Mouse (Mus musculus) midbrain, embryonic 16.5 days (tissue): Measurements from ENCODE around the gene Osm. TPM values are rescaled to one million over a fixed set of nuclear protein-coding genes. Genes with fewer than 3 reads are reported as not detected.

Experiments
- ATAC-seq: fragments of 200-750 bp; cut with Nextera tagmentation; 2 replicates; pipeline ENCODE4 v1.8.0; 2017; ENCODE audit warnings: moderate TSS enrichment
- H3K27ac ChIP-seq: fragments of 300-500 bp; sonication (generic); 2 replicates; pipeline ENCODE4 v1.5.1; 2014; ENCODE audit warnings: mild to moderate bottlenecking, low read length, mixed read lengths
- H3K27me3 ChIP-seq: fragments of 300-500 bp; sonication (generic); 2 replicates; pipeline ENCODE4 v1.6.1; 2014; ENCODE audit warnings: low read depth, low read length, mixed read lengths; ENCODE audit not compliant: control insufficient read depth, insufficient read depth
- H3K36me3 ChIP-seq: fragments of 300-500 bp; sonication (generic); 2 replicates; pipeline ENCODE4 v1.6.1; 2014; ENCODE audit warnings: mild to moderate bottlenecking, low read length, moderate library complexity, mixed read lengths; ENCODE audit not compliant: control insufficient read depth, insufficient read depth
- H3K4me1 ChIP-seq: fragments of 300-500 bp; sonication (generic); 2 replicates; pipeline ENCODE4 v1.6.1; 2014; ENCODE audit warnings: mild to moderate bottlenecking, low read length, mixed read lengths; ENCODE audit not compliant: control insufficient read depth, insufficient read depth
- H3K4me2 ChIP-seq: fragments of 300-500 bp; sonication (generic); 2 replicates; pipeline ENCODE4 v1.6.1; 2014; ENCODE audit warnings: mild to moderate bottlenecking, low read length, mixed read lengths
- H3K4me3 ChIP-seq: fragments of 300-500 bp; sonication (generic); 2 replicates; pipeline ENCODE4 v1.5.1; 2014; ENCODE audit warnings: low read depth, mild to moderate bottlenecking, low read length, moderate library complexity, mixed read lengths
- H3K9ac ChIP-seq: fragments of 300-500 bp; sonication (generic); 2 replicates; pipeline ENCODE4 v1.6.1; 2014; ENCODE audit warnings: low read depth, low read length, mixed read lengths
- H3K9me3 ChIP-seq: fragments of 300-500 bp; sonication (generic); replicated peaks from 2 replicates; pipeline ENCODE4 v1.6.1; 2014; ENCODE audit warnings: mild to moderate bottlenecking, low read length, mixed read lengths; ENCODE audit not compliant: control insufficient read depth, poor library complexity, severe bottlenecking
- WGBS: fragments of 180-500 bp; shearing (Covaris S2); extraction: QIAGEN DNeasy Blood & Tissue Kit; methylation state at CpG from one replicate; pipeline ENCODE4 v1.1.7; 2014; 5-methylcytosine and 5-hydroxymethylcytosine counted together
- polyA plus RNA-seq: library from polyadenylated mRNA; unstranded; fragments of >200 nt; fragmentation: Nextera tagmentation; extraction: Ambion mirVana; gene quantifications from 2 replicates; pipeline ENCODE4 v1.2.1, GENCODE M21; 2015

Gene Osm
- polyA plus RNA-seq, 1 experiment from 2014 or later, result 0.08 TPM

DNA sequence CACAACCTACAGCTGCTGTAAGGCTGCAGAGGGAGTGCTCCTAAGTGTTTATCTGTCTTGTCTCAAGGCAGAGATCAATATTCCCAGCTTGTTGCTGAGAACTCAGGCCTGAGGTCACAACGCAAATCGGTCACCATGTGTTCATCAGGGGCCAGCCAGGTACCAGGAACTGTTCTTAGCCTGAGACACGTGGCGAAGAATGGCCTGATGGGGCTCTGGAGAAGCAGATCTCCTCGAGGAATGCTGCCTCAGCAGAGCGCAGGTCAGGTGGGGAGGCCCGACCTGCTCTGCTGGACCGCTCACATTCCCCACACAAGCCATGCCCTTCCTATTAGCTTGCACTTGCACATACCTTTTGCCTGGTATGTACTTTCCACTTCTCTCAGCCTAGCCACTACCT, 39.6 kb upstream of the Osm start:
- Histone ChIP-seq H3K4me2 (no peak overlapping the region), H3K9me3 (no peaks in the 10 kb centered on the region)
- 80% methylated on average over 8 of the region's 8 CpGs for WGBS

DNA sequence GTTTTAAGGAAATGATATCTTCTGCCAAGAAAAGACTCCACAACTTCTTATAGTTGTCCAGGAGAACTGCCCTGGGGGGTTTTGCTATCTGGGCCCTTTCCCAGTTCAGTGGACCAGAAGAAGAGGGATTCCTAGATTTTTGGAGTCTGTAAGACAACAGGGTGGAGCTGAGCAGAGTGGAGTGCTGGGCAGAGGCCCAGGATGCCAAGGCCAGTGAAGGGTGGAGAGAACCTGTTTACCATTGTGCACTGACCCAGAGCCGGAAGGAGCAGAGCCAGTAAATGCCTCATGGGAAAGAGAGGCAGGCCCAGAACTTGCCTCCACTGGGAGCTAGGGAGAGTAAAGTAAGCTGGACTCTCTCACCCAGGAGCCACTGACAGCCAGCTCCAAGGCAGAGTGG, 38.5 kb upstream of the Osm start:
- no peak for ATAC-seq
- H3K4me3 ChIP-seq, result no peak overlapping the region
- 61% methylated on average over 1 of the region's 1 CpGs for WGBS
- no peaks in the 10 kb centered on the region for H3K27me3 ChIP-seq
- no peak overlapping the region for H3K4me2 ChIP-seq
- H3K9me3 ChIP-seq, result no peaks in the 10 kb centered on the region
- H3K9ac ChIP-seq, result no peak overlapping the region
- peaks cover 2% of the 10 kb centered on the region; the same call in 1 of the 2 replicates for H3K4me1 ChIP-seq
- H3K36me3 ChIP-seq, result no peaks in the 10 kb centered on the region
- no peak overlapping the region for H3K27ac ChIP-seq

More for the DNA sequence above, 39.6 kb upstream of the Osm start:
- H3K4me1 ChIP-seq, result peaks cover 4% of the 10 kb centered on the region; the same call in 1 of the 2 replicates
- no peak for ATAC-seq
- no peak overlapping the region for H3K9ac ChIP-seq
- H3K27ac ChIP-seq, result no peak overlapping the region
- no peaks in the 10 kb centered on the region for H3K36me3 ChIP-seq
- H3K27me3 ChIP-seq, result no peaks in the 10 kb centered on the region
- H3K4me3 ChIP-seq, result no peak overlapping the region

DNA sequence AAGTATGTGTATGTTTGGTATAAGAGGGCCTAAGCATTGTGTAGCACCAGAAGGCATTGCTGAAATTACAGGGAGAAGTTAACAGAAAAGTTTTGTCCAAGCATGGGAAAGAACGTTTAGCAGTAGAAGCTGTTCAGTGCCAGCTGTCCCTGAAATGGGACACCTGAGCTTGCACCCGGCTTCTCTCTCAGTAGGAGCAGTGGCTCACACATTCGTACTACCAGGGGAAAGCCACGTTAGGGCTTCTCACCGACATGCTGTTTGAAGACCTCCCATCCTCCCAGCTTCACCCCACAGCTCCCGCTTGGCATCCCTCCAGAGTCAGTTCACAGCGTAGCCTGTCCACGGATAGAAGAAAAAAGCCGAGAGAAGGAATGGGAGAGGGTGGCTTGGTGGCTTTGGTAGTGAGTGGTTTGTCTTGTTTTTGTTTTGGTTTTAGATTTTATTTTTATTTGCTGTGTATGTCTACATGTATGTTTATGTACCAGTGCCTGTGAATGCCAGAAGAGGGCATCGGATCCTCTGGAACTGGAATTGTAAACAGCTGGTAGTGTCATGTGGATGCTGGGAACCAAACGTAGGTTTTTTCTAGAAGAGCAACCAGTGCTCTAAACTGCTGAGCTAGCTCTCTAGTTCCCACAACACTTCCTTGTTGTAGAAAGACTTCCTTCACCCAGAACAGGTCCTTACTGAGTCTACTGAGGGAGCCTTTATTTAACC, 34.1 kb upstream of the Osm start:
- H3K27ac ChIP-seq, result no peak overlapping the region
- H3K9ac ChIP-seq, result no peak overlapping the region
- H3K4me2 ChIP-seq, result no peak overlapping the region
- H3K36me3 ChIP-seq, result peaks cover 4% of the 10 kb centered on the region; the same call in 1 of the 2 replicates
- 71% methylated on average over 11 of the region's 11 CpGs for WGBS
- H3K4me3 ChIP-seq, result no peak overlapping the region
- no peaks in the 10 kb centered on the region for H3K4me1 ChIP-seq
- no peaks in the 10 kb centered on the region for H3K27me3 ChIP-seq
- no peak for ATAC-seq
- H3K9me3 ChIP-seq, result no peaks in the 10 kb centered on the region

DNA sequence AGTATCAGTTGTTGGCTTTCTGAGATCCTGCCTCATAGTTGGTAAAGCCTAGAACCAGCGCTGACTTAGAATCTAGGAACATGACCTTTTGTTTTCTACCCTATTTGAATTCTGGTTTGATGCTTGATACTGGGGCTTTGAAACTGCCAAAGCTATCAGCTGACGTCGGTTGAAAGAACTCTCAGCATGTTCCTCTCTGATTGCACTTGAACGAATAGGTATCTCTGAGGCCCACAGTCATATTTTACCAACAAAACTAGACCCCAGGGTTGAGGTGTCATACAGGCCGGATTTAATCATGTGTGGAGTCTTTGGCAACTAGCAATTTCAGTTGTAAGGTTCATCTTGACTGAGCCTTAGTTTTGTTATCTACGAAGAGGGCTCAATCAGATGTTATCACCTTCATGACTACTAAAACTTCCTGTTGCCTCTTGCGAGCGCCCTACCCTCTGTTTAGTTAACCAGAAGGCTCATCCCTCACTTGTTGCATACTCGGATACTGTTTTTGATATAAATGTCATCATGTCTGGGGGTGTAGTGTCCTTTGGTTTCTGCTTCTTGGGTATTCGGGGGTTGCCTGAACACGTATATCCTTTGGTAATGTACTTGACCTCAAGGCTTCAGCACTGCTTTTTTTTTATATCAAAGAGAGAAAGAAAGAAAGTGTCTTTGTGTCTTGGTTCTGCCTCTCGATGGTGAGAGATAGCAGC, 33.1 kb upstream of the Osm start:
- H3K4me2 ChIP-seq, result no peak overlapping the region
- WGBS, result 86% methylated on average over 12 of the region's 12 CpGs
- H3K36me3 ChIP-seq, result peaks cover 9% of the 10 kb centered on the region; the same call in 1 of the 2 replicates

DNA sequence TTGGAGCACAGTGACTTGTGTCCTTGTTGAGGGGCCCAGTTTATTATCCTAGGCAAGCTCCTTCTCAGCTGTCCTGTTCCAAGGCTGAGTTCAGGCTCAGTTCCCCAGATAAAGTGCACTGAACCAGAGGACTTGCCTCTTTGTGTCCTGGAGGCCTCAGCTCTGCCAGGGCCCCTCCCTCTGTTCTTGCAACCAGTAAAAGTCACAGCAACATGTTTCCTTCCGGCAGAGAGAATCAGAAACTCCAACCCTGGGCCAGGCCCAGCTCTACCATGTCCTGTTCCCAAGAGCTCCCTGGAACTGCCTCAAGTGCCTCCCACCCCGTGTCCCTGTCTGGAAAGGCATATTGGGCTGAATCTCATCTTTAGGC, 32.5 kb upstream of the Osm start:
- Histone ChIP-seq H3K9me3 (no peaks in the 10 kb centered on the region), H3K4me3 (no peak overlapping the region), H3K27ac (no peak overlapping the region), H3K4me1 (no peaks in the 10 kb centered on the region), H3K9ac (no peak overlapping the region), H3K27me3 (no peaks in the 10 kb centered on the region), H3K36me3 (peaks cover 12% of the 10 kb centered on the region; the same call in 1 of the 2 replicates), H3K4me2 (no peak overlapping the region)
- ATAC-seq, result no peak
- 48% methylated on average over 2 of the region's 2 CpGs for WGBS

More for the DNA sequence above, 33.1 kb upstream of the Osm start:
- Histone ChIP-seq H3K9ac (no peak overlapping the region), H3K4me3 (no peak overlapping the region), H3K4me1 (no peaks in the 10 kb centered on the region), H3K9me3 (no peaks in the 10 kb centered on the region), H3K27ac (no peak overlapping the region), H3K27me3 (no peaks in the 10 kb centered on the region)
- no peak for ATAC-seq

DNA sequence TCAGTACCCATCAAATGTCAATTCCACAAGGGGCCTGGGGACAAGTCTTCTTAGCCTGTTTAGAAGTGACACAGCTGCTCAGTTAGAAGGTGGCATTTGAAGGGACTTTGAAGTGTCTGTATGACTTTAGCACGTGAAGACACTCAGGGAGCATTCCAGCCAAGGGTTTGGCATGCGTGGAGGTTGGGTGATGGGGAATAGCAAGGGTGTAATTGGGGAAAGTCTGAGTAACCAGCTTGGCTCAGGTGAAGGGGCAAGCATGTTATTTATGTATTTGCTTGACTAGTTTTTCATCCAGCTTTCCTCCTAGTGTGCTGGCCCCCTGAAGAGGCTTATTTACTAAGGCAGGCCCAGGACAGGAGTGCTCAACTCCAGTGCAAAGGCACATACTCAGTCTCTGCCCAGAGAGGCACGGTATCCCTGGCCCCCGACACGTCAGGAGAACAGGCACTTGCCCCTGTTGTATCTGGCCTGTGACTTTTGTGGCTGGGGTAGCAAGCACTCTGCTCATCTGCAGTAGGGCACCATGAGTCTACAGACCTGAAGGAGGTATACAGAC, 31.0 kb upstream of the Osm start:
- H3K4me2 ChIP-seq, result no peak overlapping the region
- no peak overlapping the region for H3K27ac ChIP-seq
- no peaks in the 10 kb centered on the region for H3K4me1 ChIP-seq
- ATAC-seq, result no peak
- no peaks in the 10 kb centered on the region for H3K27me3 ChIP-seq
- WGBS, result 83% methylated on average over 5 of the region's 5 CpGs
- peaks cover 17% of the 10 kb centered on the region; the same call in 1 of the 2 replicates for H3K36me3 ChIP-seq
- H3K9me3 ChIP-seq, result no peaks in the 10 kb centered on the region
- no peak overlapping the region for H3K9ac ChIP-seq
- H3K4me3 ChIP-seq, result no peak overlapping the region

DNA sequence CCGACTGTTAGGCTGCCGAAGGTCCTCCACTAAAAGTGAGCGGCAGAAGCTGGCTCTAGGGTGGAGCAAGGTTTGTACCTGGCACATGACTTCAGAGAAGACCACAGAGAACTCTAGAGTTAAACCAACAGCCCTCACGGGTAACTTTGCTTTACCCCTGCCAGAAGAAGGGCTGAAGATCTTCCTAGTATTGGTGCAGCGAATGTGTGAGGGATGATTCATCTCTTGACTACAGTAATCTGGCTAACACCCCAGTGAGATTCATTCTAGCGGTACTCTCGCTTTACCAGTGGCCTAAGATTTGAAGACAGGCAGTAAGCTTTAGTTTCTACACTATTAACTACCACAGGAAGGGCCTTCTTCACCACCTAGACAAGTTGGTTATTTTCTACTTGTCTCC, 30.3 kb upstream of the Osm start:
- Histone ChIP-seq H3K27me3 (no peaks in the 10 kb centered on the region), H3K4me2 (no peak overlapping the region), H3K27ac (no peak overlapping the region), H3K4me3 (no peak overlapping the region), H3K9ac (no peak overlapping the region), H3K4me1 (no peaks in the 10 kb centered on the region), H3K9me3 (no peaks in the 10 kb centered on the region), H3K36me3 (peaks cover 17% of the 10 kb centered on the region; the same call in 1 of the 2 replicates)
- ATAC-seq, result no peak
- WGBS, result 89% methylated on average over 7 of the region's 7 CpGs

DNA sequence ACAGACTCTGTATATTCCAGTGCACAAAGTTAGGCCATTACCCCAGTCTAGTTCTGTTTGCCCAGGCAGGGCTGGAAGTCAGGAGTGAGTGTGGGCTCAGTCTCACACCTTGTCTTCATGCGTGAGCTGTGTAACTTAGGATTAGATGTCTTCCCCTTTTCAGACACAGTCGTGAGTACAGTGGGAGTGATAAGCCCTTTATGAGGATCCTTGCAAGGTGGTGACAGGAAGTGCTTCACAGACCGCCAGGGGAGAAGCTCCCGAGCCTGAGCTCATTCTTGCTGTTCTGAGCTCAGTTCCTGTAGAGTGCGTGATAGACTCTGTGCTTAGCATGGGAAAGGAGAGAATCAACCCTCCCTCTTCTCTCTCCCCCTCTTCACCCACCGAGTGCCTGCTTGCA, 29.7 kb upstream of the Osm start:
- H3K36me3 ChIP-seq, result peaks cover 21% of the 10 kb centered on the region; the same call in 1 of the 2 replicates
- WGBS, result 91% methylated on average over 6 of the region's 6 CpGs
- no peak for ATAC-seq

DNA sequence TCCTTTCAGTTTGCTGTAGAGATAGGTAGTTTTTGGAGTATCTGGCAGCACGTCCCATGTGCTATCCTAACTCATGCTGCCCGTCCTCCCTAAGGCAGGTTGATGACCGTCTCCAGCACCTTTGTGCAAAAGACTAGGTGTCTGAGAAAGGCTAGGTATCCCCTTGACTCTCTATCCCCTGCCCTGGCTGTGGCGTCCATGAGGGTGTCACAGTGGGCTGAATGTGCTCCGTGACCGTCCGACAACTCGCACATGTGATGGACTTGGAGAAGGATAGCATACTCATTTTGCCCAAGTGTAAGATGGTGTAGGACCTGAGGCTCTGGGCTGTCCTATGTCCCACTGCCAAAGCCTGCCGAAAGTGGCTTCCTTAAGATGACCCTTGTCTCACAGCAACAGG, 28.6 kb upstream of the Osm start:
- H3K9me3 ChIP-seq, result no peaks in the 10 kb centered on the region
- H3K27ac ChIP-seq, result no peak overlapping the region
- H3K4me2 ChIP-seq, result no peak overlapping the region
- H3K9ac ChIP-seq, result no peak overlapping the region
- H3K27me3 ChIP-seq, result no peaks in the 10 kb centered on the region
- H3K4me3 ChIP-seq, result no peak overlapping the region
- H3K4me1 ChIP-seq, result no peaks in the 10 kb centered on the region
- peaks cover 23% of the 10 kb centered on the region; the same call in 1 of the 2 replicates for H3K36me3 ChIP-seq
- ATAC-seq, result no peak
- WGBS, result 89% methylated on average over 9 of the region's 9 CpGs

More for the DNA sequence above, 29.7 kb upstream of the Osm start:
- Histone ChIP-seq H3K4me2 (no peak overlapping the region), H3K9me3 (no peaks in the 10 kb centered on the region), H3K27ac (no peak overlapping the region), H3K9ac (no peak overlapping the region), H3K4me1 (no peaks in the 10 kb centered on the region), H3K4me3 (no peak overlapping the region), H3K27me3 (no peaks in the 10 kb centered on the region)
